ENCODE assay signal across 8 mouse cellular contexts in the genomic region with DNA sequence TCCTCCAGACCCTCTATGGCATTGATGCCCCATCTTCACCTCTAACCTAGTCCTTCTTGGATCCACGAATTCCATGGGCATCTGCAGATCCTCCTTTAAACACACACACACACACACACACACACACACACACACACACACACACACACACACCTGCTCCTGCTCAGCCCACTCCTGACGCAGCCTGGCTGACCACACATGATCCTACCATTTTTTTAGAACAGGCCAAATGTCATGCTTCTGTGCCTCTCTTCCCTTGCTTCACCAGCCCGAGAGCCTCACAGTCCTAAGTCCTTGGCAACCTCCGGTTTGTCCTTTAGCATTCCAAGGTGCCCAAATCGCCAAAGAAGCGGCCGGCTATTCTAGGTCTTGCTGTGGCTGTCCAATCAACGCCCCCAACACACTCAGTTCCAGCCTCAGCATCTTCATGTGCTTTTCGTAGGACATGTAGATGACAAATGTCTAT. TPM values are rescaled to one million over a fixed set of nuclear protein-coding genes. Genes with fewer than 3 reads are reported as not detected.
DNase-seq lines count a peak whose midpoint lies in the region; ATAC-seq and TF ChIP-seq lines count a peak whose summit lies in the region.

Gene Slc38a3 (minus strand): TSS at position 51 of the 466 bp plus-strand sequence.

- H3K27ac ChIP-seq in stomach, embryonic 14.5 days (ENCODE audit: low read length) = 0 out of 2 replicates have a peak within 1 kb of the TSS, but pooled peaks have one; percentile 11
- H3K27ac ChIP-seq in stomach, postnatal 0 days (replicated peaks) = no peak within 1 kb of the TSS
- H3K27ac ChIP-seq in stomach, embryonic 15.5 days = peak within 1 kb of the TSS; percentile 49; the same call in 1 of the 2 replicates

- no peak within 1 kb of the TSS for H3K4me2 ChIP-seq in stomach, embryonic 14.5 days (replicated peaks; ENCODE audit: low read depth, low read length)
- no peak within 1 kb of the TSS for H3K4me2 ChIP-seq in stomach, postnatal 0 days (replicated peaks; ENCODE audit: low read depth)
- H3K4me2 ChIP-seq in stomach, embryonic 15.5 days = peak within 1 kb of the TSS; percentile 92

- H3K4me1 ChIP-seq in stomach, embryonic 14.5 days (ENCODE audit: control insufficient read depth, insufficient read depth, low read length) = peaks cover 17% of the 10 kb centered on the region
- H3K4me1 ChIP-seq in stomach, postnatal 0 days (replicated peaks; ENCODE audit: control insufficient read depth, insufficient read depth) = peaks cover 5% of the 10 kb centered on the region
- H3K4me1 ChIP-seq in stomach, embryonic 15.5 days = peaks cover 16% of the 10 kb centered on the region

- H3K27me3 ChIP-seq in stomach, embryonic 14.5 days (ENCODE audit: control insufficient read depth, insufficient read depth, low read length) = no peaks in the 10 kb centered on the region
- no peaks in the 10 kb centered on the region; the same call in 1 of the 2 replicates for H3K27me3 ChIP-seq in stomach, postnatal 0 days (ENCODE audit: control insufficient read depth, insufficient read depth, low read length)
- peaks cover 14% of the 10 kb centered on the region for H3K27me3 ChIP-seq in stomach, embryonic 15.5 days (replicated peaks)

- no peak for TF ChIP-seq EP300 in stomach, postnatal 0 days (optimal IDR thresholded peaks at IDR 0.05)

- no peak for ATAC-seq in stomach, embryonic 14.5 days (ENCODE audit: insufficient number of reproducible peaks, insufficient read depth, low FRiP score, low read depth)
- ATAC-seq in stomach, postnatal 0 days (ENCODE audit: low FRiP score, low TSS enrichment) = no peak
- ATAC-seq in stomach, embryonic 15.5 days (ENCODE audit: insufficient read depth, low FRiP score, low read depth) = no peak

- WGBS in stomach, embryonic 14.5 days = 85% methylated on average over 9 of the region's 9 CpGs
- 78% methylated on average over 9 of the region's 9 CpGs for whole genome bisulfite sequencing in stomach, postnatal 0 days
- 81% methylated on average over 9 of the region's 9 CpGs for WGBS in stomach, embryonic 15.5 days

- DNase-seq in adrenal gland, postnatal 10 days = no peak
- no peak for DNase-seq in adrenal gland, postnatal 36 days
- no peak for DNase-seq in stomach, postnatal 0 days (ENCODE audit: low spot score)
- DNase-seq in layer of hippocampus, postnatal 25 days (ENCODE audit: extremely low spot score in 1 of 2, low spot score in 1 of 2) = no peak
- no peak for DNase-seq in retina, embryonic 14.5 days (ENCODE audit: low spot score)
- no peak for DNase-seq in right cerebral cortex, postnatal 36 days (ENCODE audit: low spot score in 2 of 2)

- no peaks in the 10 kb centered on the region for H3K36me3 ChIP-seq in stomach, embryonic 14.5 days (ENCODE audit: control insufficient read depth, insufficient read depth, low read length)
- no peaks in the 10 kb centered on the region for H3K36me3 ChIP-seq in stomach, postnatal 0 days (ENCODE audit: control insufficient read depth, insufficient read depth, low read length)
- no peaks in the 10 kb centered on the region for H3K36me3 ChIP-seq in stomach, embryonic 15.5 days

- no peaks in the 10 kb centered on the region for H3K9me3 ChIP-seq in stomach, embryonic 14.5 days (ENCODE audit: control insufficient read depth, low read depth, low read length)
- no peaks in the 10 kb centered on the region for H3K9me3 ChIP-seq in stomach, postnatal 0 days (ENCODE audit: control insufficient read depth, low read length)
- H3K9me3 ChIP-seq in stomach, embryonic 15.5 days = no peaks in the 10 kb centered on the region

- TF ChIP-seq CTCF in stomach, postnatal 0 days (IDR thresholded peaks at IDR 0.05; ENCODE audit: low read depth) = no peak

- no peak within 1 kb of the TSS for H3K4me3 ChIP-seq in stomach, embryonic 14.5 days (ENCODE audit: low read depth, low read length)
- H3K4me3 ChIP-seq in stomach, postnatal 0 days (ENCODE audit: low read depth, low read length) = no peak within 1 kb of the TSS
- H3K4me3 ChIP-seq in stomach, embryonic 15.5 days (replicated peaks) = no peak within 1 kb of the TSS

- no peak within 1 kb of the TSS for H3K9ac ChIP-seq in stomach, embryonic 14.5 days (replicated peaks; ENCODE audit: low read depth, low read length)
- H3K9ac ChIP-seq in stomach, postnatal 0 days (ENCODE audit: low read length) = no peak within 1 kb of the TSS
- H3K9ac ChIP-seq in stomach, embryonic 15.5 days = no peak within 1 kb of the TSS

RNA-seq across cellular contexts. Expression of gene Slc38a3, which starts in this region (rescaled TPM):
- 10 to 100 TPM; 42.0 to 95.1 TPM for total RNA-seq in adrenal gland, postnatal 10 days (2021)
- total RNA-seq in adrenal gland, postnatal 36 days (2021) = 1 to 10 TPM in 1 of 2 experiments, under 1 TPM in 1; 0.30 to 1.0 TPM
- polyA plus RNA-seq in stomach, embryonic 14.5 days (2014; fragmentation: Nextera tagmentation; extraction: Ambion mirVana) = 3.7 and 7.1 TPM in 2 replicates
- polyA plus RNA-seq in stomach, postnatal 0 days (2015; fragmentation: Nextera tagmentation; extraction: Ambion mirVana) = 0.95 and 1.1 TPM in 2 replicates
- total RNA-seq in layer of hippocampus, postnatal 25 days (2021) = 10 to 100 TPM; 57.8 to 66.2 TPM
- 19.5 and 28.6 TPM in 2 replicates for polyA plus RNA-seq in stomach, embryonic 15.5 days (2015; fragmentation: Nextera tagmentation; extraction: Ambion mirVana)

Comparison
In these comparisons a context has a peak if more than half of its experiments do, and no peak if none do; other contexts are left out.
1. RNA of gene Slc38a3 (total RNA-seq): 42.0 to 95.1 TPM in adrenal gland, postnatal 10 days and 57.8 to 66.2 TPM in layer of hippocampus, postnatal 25 days; 0.30 to 1.0 TPM in adrenal gland, postnatal 36 days; every median in the first group is over 10 times any median in the second.